Mouse (Mus musculus): ENCODE data around the gene Vrk1. TPM values are rescaled to one million over a fixed set of nuclear protein-coding genes. Genes with fewer than 3 reads are reported as not detected.

Vrk1 gene
- total RNA-seq (2023) = 45.0 TPM

GRCm38 (mm10) chr12:106010065-106010915 lies at the start of gene Vrk1:
Gene Vrk1 (plus strand): TSS chr12:106010228.

Other genes with a start within 250 kb of the Vrk1 start
- 141 TPM for gene Papola, start 225.5 kb upstream of the Vrk1 start, total RNA-seq (2023)

Data from CD4-positive naive resting alpha-beta T cell, adult 76 days (primary cell).